Mouse (Mus musculus): ENCODE data around the gene Serpina3j. TPM values are rescaled to one million over a fixed set of nuclear protein-coding genes. Genes with fewer than 3 reads are reported as not detected.
"Not testable (repeated sequence)": the region's sequence is repeated elsewhere in the genome, so short reads cannot be mapped to it uniquely, and the experiment has no call there.

Gene Serpina3j
- polyA plus RNA-seq, 1 experiment from 2014 or later = not detected

DNA sequence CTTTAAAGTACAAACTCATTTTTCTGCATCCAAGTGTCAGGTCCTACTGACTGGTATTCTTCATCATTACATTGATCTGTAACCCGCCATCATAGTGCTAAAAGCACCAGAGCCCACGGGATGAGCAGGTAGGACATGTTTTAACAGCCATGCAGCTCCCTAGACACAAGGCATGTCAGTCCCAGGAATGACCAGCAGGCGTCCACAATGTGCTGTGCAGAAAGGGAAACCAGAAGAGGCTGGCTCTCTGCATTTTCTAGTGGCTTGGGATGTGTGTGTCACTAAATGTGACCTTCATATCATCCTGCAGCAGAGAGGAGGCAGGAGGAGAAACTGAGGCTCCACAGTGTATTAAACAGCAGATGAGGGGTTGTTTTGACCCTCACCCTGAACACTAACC is 37.5 kb downstream of the Serpina3j start:
- H3K27ac ChIP-seq (ENCODE audit: low read depth, low read length); H3K4me3 ChIP-seq (ENCODE audit: low read length); ATAC-seq; H3K27me3 ChIP-seq (replicated peaks; ENCODE audit: control insufficient read depth, insufficient read depth, low read length); H3K9me3 ChIP-seq (ENCODE audit: control insufficient read depth, low read length); H3K4me2 ChIP-seq (ENCODE audit: low read length); H3K4me1 ChIP-seq (ENCODE audit: control insufficient read depth, insufficient read depth, low read depth, low read length); H3K9ac ChIP-seq (ENCODE audit: low read depth, low read length); H3K36me3 ChIP-seq (ENCODE audit: control insufficient read depth, insufficient read depth, low read length): not testable (repeated sequence)
- 32% methylated on average over 3 of the region's 3 CpGs for WGBS

DNA sequence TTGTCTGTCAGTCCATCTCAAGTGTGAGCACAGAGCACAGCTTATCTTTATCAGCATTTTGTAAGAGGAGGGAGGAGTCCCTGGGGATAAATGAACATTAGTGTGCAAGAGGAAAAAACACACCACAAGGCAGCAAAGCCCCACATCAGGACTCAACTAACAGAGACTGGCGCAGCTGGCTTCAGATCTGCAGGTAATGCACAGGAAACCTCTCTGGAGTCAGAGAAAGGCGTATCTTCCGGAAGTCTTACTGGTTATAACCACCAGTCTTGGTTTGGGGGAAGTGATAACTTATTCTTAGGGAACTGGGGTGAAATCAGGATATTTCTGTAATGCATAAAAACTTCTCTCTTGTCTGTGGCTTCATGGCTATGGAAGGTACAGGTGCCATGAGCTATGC is 41.7 kb downstream of the Serpina3j start:
- 89% methylated on average over 3 of the region's 3 CpGs for WGBS
- no peak overlapping the region for H3K4me2 ChIP-seq (ENCODE audit: low read length)
- H3K9me3 ChIP-seq (ENCODE audit: control insufficient read depth, low read length) = no peaks in the 10 kb centered on the region
- H3K27me3 ChIP-seq (replicated peaks; ENCODE audit: control insufficient read depth, insufficient read depth, low read length) = no peaks in the 10 kb centered on the region
- no peak overlapping the region for H3K9ac ChIP-seq (ENCODE audit: low read depth, low read length)
- no peaks in the 10 kb centered on the region for H3K36me3 ChIP-seq (ENCODE audit: control insufficient read depth, insufficient read depth, low read length)
- ATAC-seq = no peak
- H3K4me1 ChIP-seq (ENCODE audit: control insufficient read depth, insufficient read depth, low read depth, low read length) = no peaks in the 10 kb centered on the region
- H3K4me3 ChIP-seq (ENCODE audit: low read length) = no peak overlapping the region
- no peak overlapping the region for H3K27ac ChIP-seq (ENCODE audit: low read depth, low read length)

DNA sequence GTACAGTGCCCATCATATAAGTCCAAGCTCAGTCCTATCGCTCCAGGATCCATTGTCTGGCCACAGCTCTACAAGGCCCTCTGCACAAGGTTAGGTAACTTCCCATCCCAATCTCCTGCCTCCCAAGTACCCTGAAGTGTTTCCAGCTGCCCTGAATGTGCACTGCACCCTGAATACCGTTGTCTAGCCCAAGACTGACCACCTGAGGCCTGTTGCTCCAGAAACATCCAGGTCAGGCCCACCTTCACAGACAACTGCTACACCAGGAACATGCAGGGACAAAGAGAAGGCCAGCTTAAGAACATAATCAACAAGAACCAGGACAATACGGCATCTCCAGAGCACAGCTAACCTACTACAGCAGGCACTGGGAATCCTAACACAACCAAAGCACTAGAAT is 55.6 kb downstream of the Serpina3j start:
- Histone ChIP-seq H3K4me1 (ENCODE audit: control insufficient read depth, insufficient read depth, low read depth, low read length) (no peaks in the 10 kb centered on the region), H3K27me3 (replicated peaks; ENCODE audit: control insufficient read depth, insufficient read depth, low read length) (no peaks in the 10 kb centered on the region), H3K36me3 (ENCODE audit: control insufficient read depth, insufficient read depth, low read length) (no peaks in the 10 kb centered on the region), H3K9me3 (ENCODE audit: control insufficient read depth, low read length) (no peaks in the 10 kb centered on the region), H3K27ac (ENCODE audit: low read depth, low read length) (no peak overlapping the region), H3K4me2 (ENCODE audit: low read length) (no peak overlapping the region), H3K9ac (ENCODE audit: low read depth, low read length) (no peak overlapping the region), H3K4me3 (ENCODE audit: low read length) (no peak overlapping the region)
- WGBS = 89% methylated on average over 3 of the region's 3 CpGs
- ATAC-seq = no peak

Other genes with a start within 250 kb of the Serpina3j start
- not detected in 2 replicates for gene Serpina5, start 213.4 kb upstream of the Serpina3j start, polyA plus RNA-seq (2015; fragmentation: Nextera tagmentation; extraction: Ambion mirVana)
- gene Serpina3a, start 201.8 kb upstream of the Serpina3j start, polyA plus RNA-seq (2015; fragmentation: Nextera tagmentation; extraction: Ambion mirVana) = not detected in 2 replicates
- gene Serpina3b, start 186.6 kb upstream of the Serpina3j start, polyA plus RNA-seq (2015; fragmentation: Nextera tagmentation; extraction: Ambion mirVana) = not detected in 2 replicates
- not detected in 2 replicates for gene Serpina3c, start 160.7 kb upstream of the Serpina3j start, polyA plus RNA-seq (2015; fragmentation: Nextera tagmentation; extraction: Ambion mirVana)
- 0.10 TPM in 1 of 2 replicates, not detected in the other for gene Serpina3f, start 100.0 kb upstream of the Serpina3j start, polyA plus RNA-seq (2015; fragmentation: Nextera tagmentation; extraction: Ambion mirVana)
- 1.2 and 1.8 TPM in 2 replicates for gene Serpina3g, start 78.3 kb upstream of the Serpina3j start, polyA plus RNA-seq (2015; fragmentation: Nextera tagmentation; extraction: Ambion mirVana)
- gene Serpina3i, start 51.4 kb upstream of the Serpina3j start, polyA plus RNA-seq (2015; fragmentation: Nextera tagmentation; extraction: Ambion mirVana) = 0.09 TPM in 1 of 2 replicates, not detected in the other
- not detected in 2 replicates for gene Serpina3k, start 23.9 kb downstream of the Serpina3j start, polyA plus RNA-seq (2015; fragmentation: Nextera tagmentation; extraction: Ambion mirVana)
- gene Serpina3m, start 23.9 kb downstream of the Serpina3j start, polyA plus RNA-seq (2015; fragmentation: Nextera tagmentation; extraction: Ambion mirVana) = not detected in 2 replicates
- 3.4 and 3.5 TPM in 2 replicates for gene Serpina3n, start 92.2 kb downstream of the Serpina3j start, polyA plus RNA-seq (2015; fragmentation: Nextera tagmentation; extraction: Ambion mirVana)
- gene Gsc, start 158.8 kb downstream of the Serpina3j start, polyA plus RNA-seq (2015; fragmentation: Nextera tagmentation; extraction: Ambion mirVana) = 0.24 and 0.29 TPM in 2 replicates